Mouse (Mus musculus) kidney, embryonic 16.5 days (tissue): ENCODE results near the gene Ppfia2. TPM values are rescaled to one million over a fixed set of nuclear protein-coding genes. Genes with fewer than 3 reads are reported as not detected.

Source experiments
- ATAC-seq: fragments of 200-750 bp; cut with Nextera tagmentation; 2 replicates; pipeline ENCODE4 v1.8.0; 2017; ENCODE audit warnings: moderate TSS enrichment; ENCODE audit not compliant: low FRiP score, low TSS enrichment
- H3K27ac ChIP-seq: fragments of 300-500 bp; sonication (generic); 2 replicates; pipeline ENCODE4 v1.5.1; 2014; ENCODE audit warnings: low read length
- H3K27me3 ChIP-seq: fragments of 300-500 bp; sonication (generic); 2 replicates; pipeline ENCODE4 v1.6.1; 2014; ENCODE audit warnings: low read length, control low read depth, mixed read lengths; ENCODE audit not compliant: insufficient read depth
- H3K36me3 ChIP-seq: fragments of 300-500 bp; sonication (generic); 2 replicates; pipeline ENCODE4 v1.6.1; 2014; ENCODE audit warnings: low read length, control low read depth, mixed read lengths; ENCODE audit not compliant: insufficient read depth
- H3K4me1 ChIP-seq: fragments of 300-500 bp; sonication (generic); 2 replicates; pipeline ENCODE4 v1.6.1; 2014; ENCODE audit warnings: low read length, control low read depth, mixed read lengths; ENCODE audit not compliant: insufficient read depth
- H3K4me2 ChIP-seq: fragments of 300-500 bp; sonication (generic); replicated peaks from 2 replicates; pipeline ENCODE4 v1.6.1; 2014; ENCODE audit warnings: low read depth, low read length
- H3K4me3 ChIP-seq: fragments of 300-500 bp; sonication (generic); 2 replicates; pipeline ENCODE4 v1.5.1; 2014; ENCODE audit warnings: mild to moderate bottlenecking, low read length
- H3K9ac ChIP-seq: fragments of 300-500 bp; sonication (generic); replicated peaks from 2 replicates; pipeline ENCODE4 v1.6.1; 2014; ENCODE audit warnings: low read length
- H3K9me3 ChIP-seq: fragments of 300-500 bp; sonication (generic); 2 replicates; pipeline ENCODE4 v1.6.1; 2016; ENCODE audit warnings: low read length, control low read depth
- WGBS: fragments of 180-500 bp; shearing (Covaris S2); extraction: QIAGEN DNeasy Blood & Tissue Kit; methylation state at CpG from one replicate; pipeline ENCODE4 v1.1.7; 2014; 5-methylcytosine and 5-hydroxymethylcytosine counted together
- polyA plus RNA-seq: library from polyadenylated mRNA; unstranded; fragments of >200 nt; fragmentation: Nextera tagmentation; extraction: Ambion mirVana; gene quantifications from 2 replicates; pipeline ENCODE4 v1.2.1, GENCODE M21; 2015

Gene Ppfia2
- polyA plus RNA-seq, 1 experiment from 2014 or later: 0.30 TPM

- H3K4me3 ChIP-seq: no peak overlapping the region
- H3K36me3 ChIP-seq: no peaks in the 10 kb centered on the region
- WGBS: 52% methylated on average over 1 of the region's 1 CpGs
- H3K9me3 ChIP-seq: no peaks in the 10 kb centered on the region
- no peak overlapping the region for H3K4me2 ChIP-seq
- no peaks in the 10 kb centered on the region for H3K27me3 ChIP-seq
- no peak overlapping the region for H3K27ac ChIP-seq
- H3K4me1 ChIP-seq: no peaks in the 10 kb centered on the region
- ATAC-seq: no peak
- H3K9ac ChIP-seq: no peak overlapping the region
Measured at GRCm38 (mm10) chr10:106596976-106597375, 126.8 kb downstream of the Ppfia2 start.

DNA sequence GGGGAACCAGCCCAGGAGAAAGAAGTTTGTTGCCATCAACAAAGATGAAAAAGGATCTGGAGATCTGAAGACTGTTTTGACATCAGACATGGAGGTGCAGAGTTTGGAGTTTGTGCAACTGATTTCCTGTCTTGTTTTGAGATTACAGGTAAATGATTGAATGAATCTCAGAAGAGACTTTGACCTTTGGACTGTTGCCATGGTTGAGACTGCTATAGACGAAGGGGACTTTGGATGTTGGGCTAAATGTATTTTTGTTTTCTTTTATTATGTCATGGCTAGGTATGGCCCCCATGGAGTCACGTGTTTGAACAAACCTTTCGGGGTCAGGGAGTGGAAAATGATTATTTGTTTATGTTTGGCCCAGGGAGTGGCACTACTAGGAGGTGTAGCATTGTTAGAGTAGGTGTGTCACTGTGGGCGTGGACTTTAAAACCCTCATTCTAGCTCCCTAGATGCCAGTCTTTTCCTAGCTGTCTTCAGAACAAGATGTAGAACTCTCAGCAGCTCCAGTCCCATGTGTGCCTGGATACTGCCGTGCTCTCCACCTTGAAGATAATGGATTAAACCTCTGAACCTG lies 133.3 kb downstream of the Ppfia2 start:
- H3K4me1 ChIP-seq: no peaks in the 10 kb centered on the region
- H3K27ac ChIP-seq: no peak overlapping the region
- H3K36me3 ChIP-seq: no peaks in the 10 kb centered on the region
- no peak for ATAC-seq
- no peaks in the 10 kb centered on the region for H3K27me3 ChIP-seq
- WGBS: 78% methylated on average over 5 of the region's 5 CpGs
- H3K9ac ChIP-seq: no peak overlapping the region
- H3K4me3 ChIP-seq: no peak overlapping the region
- no peak overlapping the region for H3K4me2 ChIP-seq
- no peaks in the 10 kb centered on the region for H3K9me3 ChIP-seq

DNA sequence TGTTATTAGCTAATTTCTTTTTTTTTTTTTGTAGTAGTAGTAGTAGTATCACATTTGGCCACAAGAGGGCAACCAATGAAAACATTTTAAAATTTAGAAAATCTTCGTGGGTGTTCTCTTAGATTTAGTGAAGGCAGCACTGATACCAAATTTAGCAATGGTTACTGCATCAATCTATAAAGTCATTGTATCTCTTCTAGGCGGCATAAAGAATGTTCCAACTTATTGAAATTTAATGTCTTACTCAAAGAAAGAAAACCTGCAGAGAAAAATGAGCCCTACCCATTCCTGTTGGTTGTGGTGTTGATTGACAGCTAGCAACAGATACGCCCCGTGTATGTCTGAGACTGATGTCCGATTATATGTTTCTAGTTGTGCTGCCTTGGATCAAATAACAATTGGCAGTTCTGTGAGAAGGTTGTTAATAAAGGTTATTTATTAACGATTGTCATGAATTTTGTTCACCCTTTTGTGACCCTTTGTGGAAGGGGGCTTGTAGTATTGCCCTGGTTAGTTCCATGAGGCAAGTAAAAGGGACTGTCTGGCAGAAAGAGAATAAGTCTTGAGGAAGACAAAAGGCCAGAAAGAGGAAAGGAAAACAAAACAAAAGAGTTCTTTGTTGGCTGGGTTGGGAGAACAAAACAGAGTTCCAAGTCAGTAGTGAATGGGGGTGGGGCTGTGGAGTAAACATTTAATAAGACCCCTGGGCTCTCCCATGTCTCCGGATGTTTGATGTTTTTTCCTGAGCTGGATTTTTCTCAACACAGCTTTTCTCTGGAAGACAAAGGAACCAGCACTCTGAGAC lies 139.2 kb downstream of the Ppfia2 start:
- H3K27ac ChIP-seq: no peak overlapping the region
- H3K27me3 ChIP-seq: no peaks in the 10 kb centered on the region
- 24% methylated on average over 7 of the region's 7 CpGs for WGBS
- no peaks in the 10 kb centered on the region for H3K9me3 ChIP-seq
- peak overlapping the region; percentile 39 for H3K4me2 ChIP-seq
- no peak overlapping the region for H3K9ac ChIP-seq
- no peak overlapping the region; the same call in 1 of the 2 replicates for H3K4me3 ChIP-seq
- H3K36me3 ChIP-seq: no peaks in the 10 kb centered on the region
- peak; percentile 74; the same call in 1 of the 2 replicates for ATAC-seq
- 0 out of 2 replicates have a peak, but pooled peaks cover 3% of the 10 kb centered on the region for H3K4me1 ChIP-seq

GRCm38 (mm10) chr10:106610222-106610621 lies 140.1 kb downstream of the Ppfia2 start:
- Histone ChIP-seq H3K27me3 (no peaks in the 10 kb centered on the region), H3K27ac (no peak overlapping the region), H3K9me3 (no peaks in the 10 kb centered on the region), H3K9ac (no peak overlapping the region), H3K4me2 (no peak overlapping the region), H3K4me3 (no peak overlapping the region), H3K36me3 (no peaks in the 10 kb centered on the region), H3K4me1 (0 out of 2 replicates have a peak, but pooled peaks cover 3% of the 10 kb centered on the region)
- 81% methylated on average over 3 of the region's 3 CpGs for WGBS
- ATAC-seq: no peak

GRCm38 (mm10) chr10:106618194-106618593 lies 148.1 kb downstream of the Ppfia2 start:
- Histone ChIP-seq H3K9me3 (no peaks in the 10 kb centered on the region), H3K9ac (no peak overlapping the region), H3K27ac (no peak overlapping the region), H3K4me3 (no peak overlapping the region), H3K27me3 (no peaks in the 10 kb centered on the region), H3K4me2 (no peak overlapping the region), H3K4me1 (no peaks in the 10 kb centered on the region), H3K36me3 (no peaks in the 10 kb centered on the region)
- 61% methylated on average over 1 of the region's 1 CpGs for WGBS
- ATAC-seq: no peak

GRCm38 (mm10) chr10:106620952-106621351 lies 150.8 kb downstream of the Ppfia2 start:
- no peak overlapping the region for H3K9ac ChIP-seq
- H3K36me3 ChIP-seq: no peaks in the 10 kb centered on the region
- H3K9me3 ChIP-seq: no peaks in the 10 kb centered on the region
- no peak overlapping the region for H3K4me2 ChIP-seq
- H3K4me1 ChIP-seq: no peaks in the 10 kb centered on the region
- H3K27ac ChIP-seq: no peak overlapping the region
- H3K4me3 ChIP-seq: no peak overlapping the region
- no peaks in the 10 kb centered on the region for H3K27me3 ChIP-seq
- ATAC-seq: no peak
- 85% methylated on average over 1 of the region's 1 CpGs for WGBS

DNA sequence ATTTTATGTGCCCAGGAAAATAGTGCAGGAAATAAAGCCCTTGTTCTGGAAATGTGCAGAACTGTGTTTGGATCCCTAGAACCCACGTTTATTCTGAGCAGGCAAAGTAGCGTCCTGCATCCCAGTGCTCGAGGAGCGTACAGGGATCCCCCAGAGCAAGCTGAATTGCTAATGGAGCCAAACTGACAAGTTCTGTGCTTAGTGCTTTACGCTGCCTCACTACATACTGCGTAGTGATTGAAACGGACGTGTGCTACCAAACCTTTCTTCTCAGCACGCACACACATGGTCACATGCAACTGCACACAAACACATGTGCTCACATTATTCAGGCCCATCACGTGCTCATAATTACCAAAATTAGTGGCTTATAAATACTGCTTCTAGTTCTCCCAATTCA lies 153.2 kb downstream of the Ppfia2 start:
- Histone ChIP-seq H3K4me1 (no peaks in the 10 kb centered on the region), H3K4me3 (no peak overlapping the region), H3K4me2 (no peak overlapping the region), H3K9me3 (no peaks in the 10 kb centered on the region), H3K27ac (no peak overlapping the region), H3K9ac (no peak overlapping the region), H3K36me3 (no peaks in the 10 kb centered on the region), H3K27me3 (no peaks in the 10 kb centered on the region)
- WGBS: 79% methylated on average over 10 of the region's 10 CpGs
- ATAC-seq: no peak

DNA sequence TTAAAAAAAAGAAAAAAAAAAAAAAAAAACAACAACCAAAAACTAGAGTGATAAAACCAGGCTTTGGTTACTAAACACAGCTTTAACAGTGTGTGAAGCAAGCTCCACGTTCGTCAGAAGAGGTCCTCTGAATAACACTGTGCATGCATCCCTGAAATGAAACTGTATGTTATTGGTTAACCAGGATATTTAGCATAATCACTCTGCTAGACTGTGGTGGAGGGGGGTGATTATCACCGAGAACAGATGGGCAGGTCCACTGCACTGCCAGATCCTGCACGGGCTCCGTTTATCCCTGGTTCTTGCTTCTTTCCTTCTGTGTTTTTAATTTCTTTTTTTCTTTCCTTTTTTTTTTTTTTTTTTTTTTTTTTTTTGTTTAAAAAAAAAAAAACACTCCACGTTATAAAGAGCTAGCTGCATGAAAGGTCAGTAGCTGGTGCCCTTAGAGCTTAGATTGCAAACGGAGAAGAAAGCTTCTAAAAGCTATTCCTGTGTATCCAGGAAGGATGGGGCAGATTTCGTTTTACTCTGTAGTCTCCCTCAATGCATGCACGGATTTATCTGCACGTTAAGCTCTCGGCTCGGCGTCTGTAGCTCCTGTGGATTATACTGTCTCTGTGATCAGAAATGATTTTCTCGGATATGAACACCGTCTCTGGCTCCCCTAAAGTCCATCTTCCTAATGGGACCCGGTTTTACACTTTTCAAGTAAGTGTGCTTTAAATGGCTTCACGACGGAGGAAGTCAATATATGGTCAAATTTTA lies 162.2 kb downstream of the Ppfia2 start:
- 59% methylated on average over 18 of the region's 18 CpGs for WGBS

GRCm38 (mm10) chr10:106633898-106634297 lies 163.8 kb downstream of the Ppfia2 start:
- no peak for ATAC-seq
- Histone ChIP-seq H3K4me3 (no peak overlapping the region), H3K9me3 (no peaks in the 10 kb centered on the region), H3K9ac (no peak overlapping the region), H3K27ac (no peak overlapping the region), H3K4me1 (no peaks in the 10 kb centered on the region), H3K4me2 (no peak overlapping the region), H3K27me3 (no peaks in the 10 kb centered on the region), H3K36me3 (no peaks in the 10 kb centered on the region)
- 67% methylated on average over 7 of the region's 7 CpGs for whole genome bisulfite sequencing

More for the DNA sequence above, 162.2 kb downstream of the Ppfia2 start:
- H3K27ac ChIP-seq: no peak overlapping the region
- no peaks in the 10 kb centered on the region for H3K36me3 ChIP-seq
- no peak overlapping the region for H3K9ac ChIP-seq
- H3K4me2 ChIP-seq: 0 out of 2 replicates have a peak overlapping the region, but pooled peaks have one; percentile 25
- H3K9me3 ChIP-seq: no peaks in the 10 kb centered on the region
- no peaks in the 10 kb centered on the region for H3K27me3 ChIP-seq
- no peak overlapping the region for H3K4me3 ChIP-seq
- ATAC-seq: peak; percentile 97
- H3K4me1 ChIP-seq: no peaks in the 10 kb centered on the region
